Comparison of ENCODE assay signal across 11 mouse cellular contexts in genomic region chr10:43331931-43332701, GRCm38 (mm10).
DNase-seq lines count a peak whose midpoint lies in the region; ATAC-seq lines count a peak whose summit lies in the region.
"Had no signal": no experiment of that assay in that cellular context is flagged by ENCODE, and none has a peak within 500 bp of the region (broad histone marks: within the 10 kb centered on the region; RNA-seq: fewer than 3 reads in every experiment).

No protein-coding gene starts in this region.

- peak; percentile 79; the same call in 1 of the 2 replicates for ATAC-seq in forebrain, embryonic 14.5 days
- peak; percentile 75; the same call in 1 of the 2 replicates for ATAC-seq in midbrain, embryonic 14.5 days (ENCODE audit: low FRiP score, low TSS enrichment)
- ATAC-seq in megakaryocyte-erythroid progenitor cell, adult 5-6 weeks (replicated peaks; ENCODE audit: low FRiP score, low TSS enrichment, poor library complexity, severe bottlenecking), result no peak
- no peak for ATAC-seq in erythroblast, adult 5-6 weeks (replicated peaks; ENCODE audit: low FRiP score, poor library complexity, severe bottlenecking)
- ATAC-seq: liver, postnatal 0 days had no signal

- H3K9ac ChIP-seq in forebrain, embryonic 14.5 days (ENCODE audit: low read length), result no peak overlapping the region; the same call in 1 of the 2 replicates
- peak overlapping the region; percentile 17; the same call in 1 of the 2 replicates for H3K9ac ChIP-seq in midbrain, embryonic 14.5 days (replicated peaks; ENCODE audit: low read length)
- H3K9ac ChIP-seq: liver, postnatal 0 days had no signal

- peaks cover 14% of the 10 kb centered on the region for H3K4me1 ChIP-seq in forebrain, embryonic 14.5 days (ENCODE audit: control insufficient read depth, insufficient read depth, low read length)
- peaks cover 27% of the 10 kb centered on the region for H3K4me1 ChIP-seq in midbrain, embryonic 14.5 days (ENCODE audit: control insufficient read depth, insufficient read depth, low read length)

- no peak overlapping the region for H3K4me2 ChIP-seq in forebrain, embryonic 14.5 days (ENCODE audit: low read length)
- H3K4me2 ChIP-seq in midbrain, embryonic 14.5 days (ENCODE audit: low read length), result peak overlapping the region; percentile 41

- no peaks in the 10 kb centered on the region for H3K27me3 ChIP-seq in forebrain, embryonic 14.5 days (replicated peaks; ENCODE audit: control insufficient read depth, insufficient read depth, low read length)
- no peaks in the 10 kb centered on the region for H3K27me3 ChIP-seq in midbrain, embryonic 14.5 days (ENCODE audit: control insufficient read depth, insufficient read depth, low read length)

- whole genome bisulfite sequencing in forebrain, embryonic 14.5 days, result 23% methylated on average over 15 of the region's 15 CpGs
- WGBS in midbrain, embryonic 14.5 days, result 9% methylated on average over 15 of the region's 15 CpGs

- peak; percentile 68 for DNase-seq in heart, adult 11 months
- DNase-seq in heart, postnatal 36 days, result no peak
- DNase-seq in brain, adult 2 months (ENCODE audit: low read depth, low spot score), result peak; percentile 29
- peak; percentile 52 for DNase-seq in forebrain, embryonic 14.5 days (ENCODE audit: low spot score)
- DNase-seq in midbrain, embryonic 14.5 days, result peak; percentile 76
- no peak for DNase-seq in ovary, postnatal 36 days (ENCODE audit: low spot score)
- DNase-seq: heart, postnatal 10 days; layer of hippocampus, postnatal 36 days; liver, postnatal 0 days had no signal

- H3K36me3 ChIP-seq in forebrain, embryonic 14.5 days (ENCODE audit: control insufficient read depth, insufficient read depth, low read length), result no peaks in the 10 kb centered on the region
- no peaks in the 10 kb centered on the region for H3K36me3 ChIP-seq in midbrain, embryonic 14.5 days (ENCODE audit: control insufficient read depth, insufficient read depth, low read length)

- no peak overlapping the region for H3K4me3 ChIP-seq in forebrain, embryonic 14.5 days (ENCODE audit: low read depth, low read length)
- no peak overlapping the region for H3K4me3 ChIP-seq in midbrain, embryonic 14.5 days (replicated peaks; ENCODE audit: low read depth, low read length)

- intact Hi-C loops in heart, postnatal 36 days (cut with DNase I), result no loop called here

- no peaks in the 10 kb centered on the region for H3K9me3 ChIP-seq in forebrain, embryonic 14.5 days (replicated peaks; ENCODE audit: control insufficient read depth, low read length)
- H3K9me3 ChIP-seq in midbrain, embryonic 14.5 days (ENCODE audit: control insufficient read depth, low read length), result no peaks in the 10 kb centered on the region

- peak overlapping the region; percentile 28 for H3K27ac ChIP-seq in forebrain, embryonic 14.5 days (ENCODE audit: low read depth, low read length)
- peak overlapping the region; percentile 80 for H3K27ac ChIP-seq in midbrain, embryonic 14.5 days (replicated peaks; ENCODE audit: low read depth, low read length)

Comparison
In these comparisons a context has a peak if more than half of its experiments do, and no peak if none do; other contexts are left out.
1. DNase-seq: peak in heart, adult 11 months (single experiment), brain, adult 2 months (single experiment), forebrain, embryonic 14.5 days (single experiment) and midbrain, embryonic 14.5 days (single experiment); none in heart, postnatal 36 days (0 of 2) and ovary, postnatal 36 days (single experiment).
2. ATAC-seq: peak in forebrain, embryonic 14.5 days (single experiment) and midbrain, embryonic 14.5 days (single experiment); none in megakaryocyte-erythroid progenitor cell, adult 5-6 weeks (single experiment) and erythroblast, adult 5-6 weeks (single experiment).